Mouse (Mus musculus): ENCODE measurements at regions not wholly inside any gene's neighbourhood (a gene's known extent, or its start where the extent isn't known, plus 50 kb on each side); places are given as distances from the start of the nearest gene placed in this dataset.

DNA sequence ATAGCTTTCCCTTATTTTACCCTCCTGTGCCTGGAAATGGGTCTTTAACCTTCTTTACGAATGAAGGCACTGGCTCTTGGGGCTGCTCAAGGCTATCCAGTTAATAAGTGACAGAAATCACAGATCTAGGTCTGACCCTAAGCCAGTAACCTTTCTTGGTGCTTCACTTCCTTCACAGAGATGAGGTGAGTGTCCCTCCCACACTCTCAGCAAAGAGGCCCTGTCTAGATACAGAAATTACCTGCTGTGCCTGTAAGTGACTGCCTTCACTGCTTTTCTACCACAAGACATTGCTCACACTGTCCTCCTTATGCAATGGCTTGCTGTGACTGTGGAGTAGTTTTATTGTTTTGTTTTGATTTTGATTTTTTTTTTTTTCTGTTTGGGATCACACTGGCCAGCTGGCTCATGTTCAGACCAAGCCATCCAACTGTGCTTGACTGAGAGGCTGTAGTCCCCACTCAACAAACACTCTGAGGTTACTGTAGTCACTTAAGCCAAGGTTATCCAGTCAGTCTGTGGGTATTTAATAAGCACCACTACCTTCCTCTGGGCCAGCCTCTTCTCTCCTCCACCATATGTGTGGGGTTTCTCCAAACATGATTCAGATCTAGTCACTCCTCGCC is 73.3 kb upstream of the Tmem17 start:
- H3K27ac ChIP-seq (ENCODE audit: control insufficient read depth, low read depth, low read length) = no peak overlapping the region
- peaks cover 4% of the 10 kb centered on the region in 2 experiments; a peak in 2 of 4 replicates for H3K4me1 ChIP-seq (ENCODE audit: control insufficient read depth in 1 of 2, insufficient read depth in 2 of 2, low read length in 2 of 2)
- no peaks in the 10 kb centered on the region for H3K9me3 ChIP-seq (replicated peaks; ENCODE audit: insufficient read depth, low read length)
- TF ChIP-seq SMC3 (IDR thresholded peaks at IDR 0.05; ENCODE audit: low read depth, low read length) = no peak
- no peak for TF ChIP-seq CHD1 (IDR thresholded peaks at IDR 0.05; ENCODE audit: low read depth, low read length)
- TF ChIP-seq POLR2A (IDR thresholded peaks at IDR 0.05; ENCODE audit: control insufficient read depth in 1 of 2, insufficient read depth in 1 of 2, low read depth in 1 of 2, low read length in 2 of 2, poor library complexity in 1 of 2) = no peak
- no peak for TF ChIP-seq MAZ (IDR thresholded peaks at IDR 0.05; ENCODE audit: low read depth, low read length)
- no peak for TF ChIP-seq MAX (IDR thresholded peaks at IDR 0.05; ENCODE audit: low read length)
- TF ChIP-seq TBP (IDR thresholded peaks at IDR 0.05; ENCODE audit: low read depth, low read length) = no peak
- TF ChIP-seq KAT2A (conservative IDR thresholded peaks at IDR 0.05; ENCODE audit: low read depth, low read length) = no peak
- no peak for TF ChIP-seq CTCF (IDR thresholded peaks at IDR 0.05 in 2 of 3, conservative IDR thresholded peaks at IDR 0.05 in 1 of 3; ENCODE audit: control insufficient read depth in 1 of 3, insufficient read depth in 1 of 3, low read depth in 2 of 3, low read length in 3 of 3, poor library complexity in 1 of 3, severe bottlenecking in 1 of 3)
- TF ChIP-seq ZMIZ1 (IDR thresholded peaks at IDR 0.05; ENCODE audit: low read depth, low read length) = no peak
- no peak for TF ChIP-seq HCFC1 (IDR thresholded peaks at IDR 0.05; ENCODE audit: low read depth, low read length)
- no peak for TF ChIP-seq NELFE (IDR thresholded peaks at IDR 0.05; ENCODE audit: low read depth, low read length)
- no peak for TF ChIP-seq UBTF (IDR thresholded peaks at IDR 0.05; ENCODE audit: borderline replicate concordance, insufficient read depth, low read depth, low read length)
- TF ChIP-seq MYC (IDR thresholded peaks at IDR 0.05; ENCODE audit: low read depth, low read length) = no peak
- no peak for TF ChIP-seq MYB (IDR thresholded peaks at IDR 0.05; ENCODE audit: low read depth, low read length)
- TF ChIP-seq CHD2 (IDR thresholded peaks at IDR 0.05; ENCODE audit: low read length) = no peak
- no peak for TF ChIP-seq USF2 (IDR thresholded peaks at IDR 0.05; ENCODE audit: borderline replicate concordance in 1 of 2, insufficient read depth in 1 of 2, low read depth in 1 of 2, low read length in 2 of 2)
- H3K36me3 ChIP-seq (ENCODE audit: control insufficient read depth in 1 of 2, insufficient read depth in 2 of 2, low read length in 2 of 2) = no peaks in the 10 kb centered on the region; a peak in 2 of 4 replicates
- no peak overlapping the region for H3K4me3 ChIP-seq (ENCODE audit: control insufficient read depth in 1 of 2, insufficient read depth in 1 of 2, low read depth in 2 of 2, low read length in 2 of 2)
- no peaks in the 10 kb centered on the region for H3K79me2 ChIP-seq (ENCODE audit: control insufficient read depth, insufficient read depth, low read length, poor library complexity)
- 0 out of 4 replicates have a peak, but pooled peaks cover 0 to 1% of the 10 kb centered on the region in 2 experiments for H3K27me3 ChIP-seq (ENCODE audit: control insufficient read depth in 1 of 2, insufficient read depth in 2 of 2, low read length in 2 of 2)
- H3K9ac ChIP-seq (ENCODE audit: control insufficient read depth, low read depth, low read length, poor library complexity, severe bottlenecking) = no peak overlapping the region
- DNase-seq (ENCODE audit: low read depth, low spot score) = no peak

DNA sequence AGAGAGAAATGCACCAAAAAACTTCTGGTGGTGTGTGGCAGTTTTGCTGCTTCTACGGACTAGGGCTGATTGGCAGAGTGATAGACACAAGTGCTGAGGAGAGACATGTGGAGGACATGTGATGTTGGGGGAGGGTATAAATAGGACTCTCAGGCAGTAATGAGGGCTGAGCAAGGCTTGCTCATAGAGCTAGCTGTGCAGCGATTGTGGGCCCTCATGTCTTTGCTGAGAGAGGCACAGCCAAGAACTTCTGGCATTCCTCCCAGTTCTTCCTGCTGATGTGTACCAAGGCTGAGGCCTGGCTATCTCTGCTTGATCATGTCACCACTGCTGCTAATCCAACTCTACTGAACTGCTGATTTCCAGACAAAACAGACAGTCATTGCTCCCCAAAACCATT is 71.4 kb upstream of the Tmem17 start:
- H3K79me2 ChIP-seq (ENCODE audit: control insufficient read depth, insufficient read depth, low read length, poor library complexity) = no peaks in the 10 kb centered on the region
- peaks cover 4% of the 10 kb centered on the region in 2 experiments; a peak in 2 of 4 replicates for H3K4me1 ChIP-seq (ENCODE audit: control insufficient read depth in 1 of 2, insufficient read depth in 2 of 2, low read length in 2 of 2)
- no peaks in the 10 kb centered on the region; a peak in 2 of 4 replicates for H3K36me3 ChIP-seq (ENCODE audit: control insufficient read depth in 1 of 2, insufficient read depth in 2 of 2, low read length in 2 of 2)
- DNase-seq (ENCODE audit: low read depth, low spot score) = peak; percentile 69
- no peaks in the 10 kb centered on the region for H3K9me3 ChIP-seq (replicated peaks; ENCODE audit: insufficient read depth, low read length)
- H3K27ac ChIP-seq (ENCODE audit: control insufficient read depth, low read depth, low read length) = no peak overlapping the region
- TF ChIP-seq USF2 (IDR thresholded peaks at IDR 0.05; ENCODE audit: borderline replicate concordance in 1 of 2, insufficient read depth in 1 of 2, low read depth in 1 of 2, low read length in 2 of 2) = no peak
- TF ChIP-seq NELFE (IDR thresholded peaks at IDR 0.05; ENCODE audit: low read depth, low read length) = no peak
- H3K27me3 ChIP-seq (ENCODE audit: control insufficient read depth in 1 of 2, insufficient read depth in 2 of 2, low read length in 2 of 2) = peaks cover 0 to 1% of the 10 kb centered on the region in 2 experiments; a peak in 1 of 4 replicates
- H3K4me3 ChIP-seq (ENCODE audit: control insufficient read depth in 1 of 2, insufficient read depth in 1 of 2, low read depth in 2 of 2, low read length in 2 of 2) = no peak overlapping the region
- H3K9ac ChIP-seq (ENCODE audit: control insufficient read depth, low read depth, low read length, poor library complexity, severe bottlenecking) = no peak overlapping the region

Data from MEL (cell line).